8 mouse cellular contexts compared by ENCODE assay signal in genomic region chrX:159708076-159708830, GRCm38 (mm10).
DNase-seq lines count a peak whose midpoint lies in the region; ATAC-seq and TF ChIP-seq lines count a peak whose summit lies in the region.

No protein-coding gene starts in this region.

- ATAC-seq in embryonic facial prominence, embryonic 13.5 days (ENCODE audit: insufficient number of reproducible peaks, insufficient read depth, low FRiP score, low TSS enrichment, low read depth): no peak

- H3K4me3 ChIP-seq in spleen, adult 2 months (ENCODE audit: extremely low read depth, insufficient read depth, insufficient read length): peak overlapping the region; percentile 61
- H3K4me3 ChIP-seq in embryonic facial prominence, embryonic 13.5 days: peak overlapping the region; percentile 7; the same call in 1 of the 2 replicates

- peaks cover 9% of the 10 kb centered on the region; the same call in 1 of the 2 replicates for H3K4me1 ChIP-seq in spleen, adult 2 months (ENCODE audit: control insufficient read depth, insufficient read depth, insufficient read length)
- H3K4me1 ChIP-seq in embryonic facial prominence, embryonic 13.5 days: peaks cover 9% of the 10 kb centered on the region

- DNase-seq in spleen, adult 2 months (ENCODE audit: low read depth in 1 of 2, low spot score in 2 of 2): peak in 1 of 2 experiments; percentile 37
- no peak for DNase-seq in spleen, postnatal 4 days (ENCODE audit: low spot score in 2 of 2)
- peak; percentile 21 for DNase-seq in lung, postnatal 10 days
- DNase-seq in thymus, postnatal 14 days: peak; percentile 54
- no peak for DNase-seq in layer of hippocampus, adult 11-12 months (ENCODE audit: low spot score)
- no peak for DNase-seq in frontal cortex, postnatal 10 days (ENCODE audit: low spot score in 2 of 2)
- DNase-seq in gastrocnemius, adult 18-20 months (ENCODE audit: low spot score): no peak

- peak; percentile 26; the same call in 1 of the 2 replicates for TF ChIP-seq POLR2A in spleen, adult 2 months (IDR thresholded peaks at IDR 0.05; ENCODE audit: low read depth, low read length)

- no peaks in the 10 kb centered on the region for H3K36me3 ChIP-seq in spleen, adult 2 months (ENCODE audit: control insufficient read depth, insufficient read depth, low read length)
- H3K36me3 ChIP-seq in embryonic facial prominence, embryonic 13.5 days: no peaks in the 10 kb centered on the region

- TF ChIP-seq CTCF in spleen, adult 2 months (IDR thresholded peaks at IDR 0.05; ENCODE audit: extremely low read depth, insufficient read depth, insufficient read length, insufficient replicate concordance): no peak

- WGBS in spleen, adult 2 months: 43% methylated on average over 8 of the region's 8 CpGs
- 30% methylated on average over 8 of the region's 8 CpGs for WGBS in embryonic facial prominence, embryonic 13.5 days

- peak overlapping the region; percentile 37; the same call in 1 of the 2 replicates for H3K4me2 ChIP-seq in embryonic facial prominence, embryonic 13.5 days

- no peaks in the 10 kb centered on the region for H3K9me3 ChIP-seq in embryonic facial prominence, embryonic 13.5 days

- peak overlapping the region; percentile 91 for H3K27ac ChIP-seq in spleen, adult 2 months (ENCODE audit: insufficient read depth, low read length)
- peak overlapping the region; percentile 66 for H3K27ac ChIP-seq in embryonic facial prominence, embryonic 13.5 days

- H3K27me3 ChIP-seq in spleen, adult 2 months (ENCODE audit: control insufficient read depth, insufficient read depth, low read length): no peaks in the 10 kb centered on the region
- peaks cover 42% of the 10 kb centered on the region; the same call in 1 of the 2 replicates for H3K27me3 ChIP-seq in embryonic facial prominence, embryonic 13.5 days

- H3K9ac ChIP-seq in embryonic facial prominence, embryonic 13.5 days: no peak overlapping the region

Comparison
In these comparisons a context has a peak if more than half of its experiments do, and no peak if none do; other contexts are left out.
1. DNase-seq: peak in lung, postnatal 10 days (single experiment) and thymus, postnatal 14 days (single experiment); none in spleen, postnatal 4 days (0 of 2), layer of hippocampus, adult 11-12 months (single experiment), frontal cortex, postnatal 10 days (0 of 2) and gastrocnemius, adult 18-20 months (single experiment).